Mouse (Mus musculus): ENCODE data around the gene Minpp1.

DNA sequence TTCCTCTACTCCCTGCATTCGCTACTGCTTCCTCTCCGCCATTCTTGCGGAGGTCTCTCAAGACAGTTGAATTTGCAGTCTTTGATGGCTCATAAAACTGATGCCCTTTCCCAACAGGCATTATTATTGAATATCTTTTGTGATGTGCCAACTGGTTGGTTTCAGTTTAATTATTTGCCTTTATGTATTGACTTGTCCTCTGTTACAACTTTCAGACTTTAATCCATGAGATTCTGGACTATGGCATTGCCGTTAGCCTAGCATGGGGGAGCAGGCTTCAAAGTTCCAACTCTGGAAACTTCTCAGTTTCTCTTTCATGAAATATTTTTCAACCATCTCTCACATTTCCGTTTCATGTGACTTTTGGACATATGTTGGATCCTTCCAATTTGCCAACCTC is 41.6 kb downstream of the Minpp1 start:
- TF ChIP-seq CTCF (IDR thresholded peaks at IDR 0.05; ENCODE audit: low read depth) (no peak), EP300 (IDR thresholded peaks at IDR 0.05; ENCODE audit: low read depth) (peak; percentile 47)

Measured in liver, postnatal 0 days (tissue).